Mouse (Mus musculus): ENCODE measurements around the gene H1f0.

DNA sequence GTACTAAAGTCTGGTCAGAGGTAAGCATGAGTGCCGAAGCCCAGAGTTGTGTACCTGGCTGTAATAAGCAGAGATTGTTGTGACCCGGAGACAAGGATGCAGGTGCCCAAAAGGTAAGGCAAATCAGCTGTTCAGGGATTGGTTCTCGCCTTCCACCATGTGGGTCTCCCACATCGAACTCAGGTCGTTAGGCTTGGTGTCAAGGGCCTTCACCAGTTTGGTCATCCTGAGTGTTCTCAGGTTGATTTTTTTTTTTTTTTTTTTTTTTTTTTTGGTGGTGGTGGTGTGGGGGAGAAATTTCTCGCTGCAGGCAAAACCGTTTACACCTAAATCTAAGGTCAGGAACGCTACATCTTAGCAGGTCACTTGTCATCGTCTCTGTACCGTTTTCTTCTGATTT, 46.2 kb downstream of the H1f0 start:
- no peak for TF ChIP-seq CTCF (IDR thresholded peaks at IDR 0.05; ENCODE audit: insufficient read depth, low read depth, low read length)
- no peak for TF ChIP-seq POLR2A (IDR thresholded peaks at IDR 0.05; ENCODE audit: insufficient read depth, low read depth, low read length)

Data from olfactory bulb, adult 2 months (tissue).